Mouse (Mus musculus) stomach, embryonic 16.5 days (tissue): ENCODE results near the gene Kmt2a. TPM values are rescaled to one million over a fixed set of nuclear protein-coding genes. Genes with fewer than 3 reads are reported as not detected.

Experiments
- ATAC-seq: fragments of 200-750 bp; cut with Nextera tagmentation; 2 replicates; pipeline ENCODE4 v1.8.0; 2017; ENCODE audit warnings: moderate number of reproducible peaks, moderate TSS enrichment; ENCODE audit not compliant: insufficient read depth, low FRiP score
- H3K27ac ChIP-seq: fragments of 300-500 bp; sonication (generic); 2 replicates; pipeline ENCODE4 v1.5.1; 2014; ENCODE audit warnings: low read length
- H3K27me3 ChIP-seq: fragments of 300-500 bp; sonication (generic); 2 replicates; pipeline ENCODE4 v1.6.1; 2014; ENCODE audit warnings: low read length, control low read depth, mixed read lengths; ENCODE audit not compliant: control insufficient read depth, insufficient read depth
- H3K36me3 ChIP-seq: fragments of 300-500 bp; sonication (generic); 2 replicates; pipeline ENCODE4 v1.6.1; 2014; ENCODE audit warnings: low read length; ENCODE audit not compliant: control insufficient read depth, insufficient read depth
- H3K4me1 ChIP-seq: fragments of 300-500 bp; sonication (generic); 2 replicates; pipeline ENCODE4 v1.6.1; 2014; ENCODE audit warnings: low read length, control low read depth, mixed read lengths; ENCODE audit not compliant: control insufficient read depth, insufficient read depth
- H3K4me2 ChIP-seq: fragments of 300-500 bp; sonication (generic); 2 replicates; pipeline ENCODE4 v1.6.1; 2014; ENCODE audit warnings: low read depth, low read length, mixed read lengths
- H3K4me3 ChIP-seq: fragments of 300-500 bp; sonication (generic); replicated peaks from 2 replicates; pipeline ENCODE4 v1.5.1; 2014; ENCODE audit warnings: mild to moderate bottlenecking, low read length
- H3K9ac ChIP-seq: fragments of 300-500 bp; sonication (generic); 2 replicates; pipeline ENCODE4 v1.6.1; 2014; ENCODE audit warnings: low read length
- H3K9me3 ChIP-seq: fragments of 300-500 bp; sonication (generic); replicated peaks from 2 replicates; pipeline ENCODE4 v1.6.1; 2016; ENCODE audit warnings: low read length, control low read depth; ENCODE audit not compliant: control insufficient read depth
- WGBS: fragments of 180-500 bp; shearing (Covaris S2); extraction: QIAGEN DNeasy Blood & Tissue Kit; methylation state at CpG from one replicate; pipeline ENCODE4 v1.1.7; 2014; 5-methylcytosine and 5-hydroxymethylcytosine counted together
- polyA plus RNA-seq: library from polyadenylated mRNA; unstranded; fragments of >200 nt; fragmentation: Nextera tagmentation; extraction: Ambion mirVana; gene quantifications from 2 replicates; pipeline ENCODE4 v1.2.1, GENCODE M21; 2015

The Kmt2a gene
- polyA plus RNA-seq, 1 experiment from 2014 or later = 8.8 TPM

DNA sequence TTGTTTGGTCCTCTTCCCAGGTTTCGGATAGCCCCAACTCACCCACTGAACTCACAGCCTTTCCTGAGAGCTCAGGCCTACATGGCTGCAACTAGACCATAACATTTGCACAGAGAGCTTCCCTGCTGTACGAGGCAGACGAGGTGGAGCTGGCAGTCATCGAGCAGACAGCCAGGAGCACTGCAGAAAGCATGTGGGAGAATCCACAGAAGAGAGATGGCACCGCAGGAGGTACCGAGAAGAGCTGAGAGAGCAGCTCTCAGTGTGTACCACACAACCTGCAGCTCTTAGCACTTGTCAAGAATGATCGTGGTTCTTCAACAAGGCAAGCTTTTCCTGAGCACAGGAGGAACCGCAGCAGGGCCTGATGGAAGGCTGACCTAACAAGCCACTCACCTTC lies 66.9 kb downstream of the Kmt2a start:
- peaks cover 64% of the 10 kb centered on the region for H3K36me3 ChIP-seq
- 94% methylated on average over 8 of the region's 8 CpGs for WGBS
- no peak overlapping the region for H3K4me3 ChIP-seq
- no peak for ATAC-seq
- no peak overlapping the region for H3K4me2 ChIP-seq
- no peak overlapping the region for H3K27ac ChIP-seq
- H3K9me3 ChIP-seq = no peaks in the 10 kb centered on the region
- no peak overlapping the region for H3K9ac ChIP-seq
- H3K4me1 ChIP-seq = no peaks in the 10 kb centered on the region
- no peaks in the 10 kb centered on the region for H3K27me3 ChIP-seq

DNA sequence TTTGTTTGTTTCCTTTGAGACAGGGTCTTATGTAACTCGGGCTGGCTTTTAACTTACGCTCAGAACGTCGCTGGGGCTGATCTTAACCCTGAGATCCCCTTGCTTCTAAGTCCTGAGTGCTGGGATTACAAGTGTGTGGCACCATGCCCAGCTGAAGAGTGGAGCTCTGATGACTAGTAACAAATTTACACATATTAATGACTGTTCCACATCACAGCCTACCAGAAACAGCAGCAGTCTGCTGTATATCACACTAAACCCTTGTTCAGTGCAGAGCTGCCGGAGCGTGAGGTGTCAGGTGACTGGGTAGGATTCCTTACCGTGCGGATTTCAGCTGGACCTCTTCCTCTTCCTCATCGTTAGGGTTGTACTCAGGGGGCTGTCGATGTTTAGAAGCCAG lies 70.8 kb downstream of the Kmt2a start:
- Histone ChIP-seq H3K4me2 (no peak overlapping the region), H3K9ac (no peak overlapping the region), H3K27me3 (no peaks in the 10 kb centered on the region), H3K4me1 (no peaks in the 10 kb centered on the region), H3K27ac (no peak overlapping the region), H3K4me3 (no peak overlapping the region), H3K36me3 (peaks cover 33% of the 10 kb centered on the region), H3K9me3 (no peaks in the 10 kb centered on the region)
- no peak for ATAC-seq
- WGBS = 85% methylated on average over 10 of the region's 10 CpGs

DNA sequence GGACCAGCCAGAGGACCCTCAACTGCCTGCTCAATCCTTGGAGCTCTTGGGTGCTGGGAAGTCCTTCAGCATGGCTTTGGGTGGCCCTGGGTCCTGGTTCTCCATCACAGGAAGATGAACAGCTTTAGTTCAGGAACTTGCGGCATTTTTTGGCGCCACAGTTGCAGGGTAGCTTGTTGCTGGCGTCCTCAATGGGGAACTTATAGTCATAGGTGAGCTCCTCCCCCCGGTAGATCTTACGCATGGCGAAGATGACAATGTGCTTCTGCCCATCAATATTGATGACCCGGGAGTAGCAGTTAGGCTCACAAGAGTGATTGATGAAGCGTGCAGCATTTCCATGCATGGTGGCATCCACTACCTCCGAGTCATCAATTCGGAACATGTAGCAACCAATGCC lies 73.3 kb downstream of the Kmt2a start:
- Histone ChIP-seq H3K36me3 (peaks cover 22% of the 10 kb centered on the region), H3K9me3 (no peaks in the 10 kb centered on the region), H3K27ac (no peak overlapping the region), H3K4me1 (no peaks in the 10 kb centered on the region), H3K9ac (no peak overlapping the region), H3K27me3 (no peaks in the 10 kb centered on the region), H3K4me3 (no peak overlapping the region), H3K4me2 (no peak overlapping the region)
- ATAC-seq = no peak
- WGBS = 92% methylated on average over 10 of the region's 10 CpGs

DNA sequence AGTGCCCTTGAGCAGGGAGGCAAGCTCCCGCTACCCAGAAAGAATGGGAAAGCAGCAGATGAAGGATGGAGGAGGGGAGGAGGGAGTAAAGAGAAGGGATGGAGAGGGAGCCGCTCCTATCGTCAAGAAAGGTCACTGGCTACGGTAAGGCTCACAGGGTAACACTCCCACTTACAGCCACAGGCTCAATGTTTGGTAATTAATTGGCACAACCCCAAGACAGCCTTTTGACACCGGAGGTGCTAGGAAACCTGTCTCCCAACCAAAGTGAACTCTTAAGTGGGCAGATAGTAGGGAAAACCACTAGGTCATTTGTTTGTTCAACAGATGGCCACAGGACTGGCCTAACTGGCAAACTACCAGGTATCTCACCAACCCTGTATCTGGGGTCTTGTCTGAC lies 74.0 kb downstream of the Kmt2a start:
- H3K36me3 ChIP-seq = peaks cover 19% of the 10 kb centered on the region
- H3K4me2 ChIP-seq = no peak overlapping the region
- no peak overlapping the region for H3K9ac ChIP-seq
- H3K4me3 ChIP-seq = no peak overlapping the region
- H3K27ac ChIP-seq = no peak overlapping the region
- H3K4me1 ChIP-seq = 0 out of 2 replicates have a peak, but pooled peaks cover 3% of the 10 kb centered on the region
- WGBS = 69% methylated on average over 5 of the region's 5 CpGs
- no peak for ATAC-seq
- no peaks in the 10 kb centered on the region for H3K27me3 ChIP-seq
- H3K9me3 ChIP-seq = no peaks in the 10 kb centered on the region

DNA sequence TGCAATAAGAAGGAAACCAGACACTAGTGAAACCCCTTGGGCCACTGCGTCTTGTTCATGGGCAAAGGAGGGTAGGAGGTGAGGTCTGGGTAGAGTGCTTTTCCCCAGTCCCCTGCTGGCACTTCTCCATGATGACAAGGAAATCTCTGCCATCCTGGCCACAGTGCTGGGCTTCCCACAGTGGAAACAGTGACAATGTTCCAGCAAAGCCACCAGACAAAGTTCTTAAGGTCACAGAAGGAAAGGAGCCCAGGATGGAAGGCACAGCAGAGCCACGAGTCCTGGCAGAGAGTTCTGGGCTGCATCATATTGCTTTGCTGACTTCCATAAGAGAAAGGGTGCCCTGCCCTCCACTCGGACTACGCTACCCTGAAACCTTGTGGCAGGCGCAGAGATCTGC lies 75.6 kb downstream of the Kmt2a start:
- no peaks in the 10 kb centered on the region for H3K27me3 ChIP-seq
- no peak overlapping the region for H3K4me3 ChIP-seq
- no peak overlapping the region for H3K9ac ChIP-seq
- 91% methylated on average over 5 of the region's 5 CpGs for WGBS
- 0 out of 2 replicates have a peak, but pooled peaks cover 3% of the 10 kb centered on the region for H3K4me1 ChIP-seq
- peaks cover 13% of the 10 kb centered on the region; the same call in 1 of the 2 replicates for H3K36me3 ChIP-seq
- no peak; the same call in 1 of the 2 replicates for ATAC-seq
- H3K9me3 ChIP-seq = no peaks in the 10 kb centered on the region
- H3K4me2 ChIP-seq = no peak overlapping the region
- H3K27ac ChIP-seq = no peak overlapping the region

DNA sequence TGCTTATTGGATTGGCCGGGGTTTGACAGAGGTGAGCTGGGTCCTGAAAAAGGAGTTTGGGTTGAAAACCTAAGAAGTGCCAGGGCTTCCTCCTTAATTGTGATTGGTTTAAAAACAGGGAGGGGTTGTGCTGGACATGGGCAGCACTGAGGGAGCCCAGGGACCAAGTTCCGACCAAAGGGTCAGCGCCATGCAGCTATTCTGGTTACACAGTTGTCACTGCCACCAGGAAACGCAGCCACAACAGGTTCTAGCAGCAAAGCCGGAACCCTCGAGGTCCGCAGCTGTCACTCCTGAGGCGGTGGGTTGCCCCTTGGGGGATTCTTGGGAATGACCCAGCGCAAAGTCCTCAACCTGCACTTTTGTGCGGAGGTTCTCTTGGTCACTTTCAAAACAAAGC lies 76.4 kb downstream of the Kmt2a start:
- Histone ChIP-seq H3K9me3 (no peaks in the 10 kb centered on the region), H3K9ac (no peak overlapping the region), H3K4me1 (peaks cover 7% of the 10 kb centered on the region), H3K27me3 (no peaks in the 10 kb centered on the region), H3K27ac (no peak overlapping the region), H3K4me2 (no peak overlapping the region), H3K4me3 (no peak overlapping the region), H3K36me3 (peaks cover 5% of the 10 kb centered on the region; the same call in 1 of the 2 replicates)
- WGBS = 87% methylated on average over 10 of the region's 10 CpGs
- ATAC-seq = no peak

DNA sequence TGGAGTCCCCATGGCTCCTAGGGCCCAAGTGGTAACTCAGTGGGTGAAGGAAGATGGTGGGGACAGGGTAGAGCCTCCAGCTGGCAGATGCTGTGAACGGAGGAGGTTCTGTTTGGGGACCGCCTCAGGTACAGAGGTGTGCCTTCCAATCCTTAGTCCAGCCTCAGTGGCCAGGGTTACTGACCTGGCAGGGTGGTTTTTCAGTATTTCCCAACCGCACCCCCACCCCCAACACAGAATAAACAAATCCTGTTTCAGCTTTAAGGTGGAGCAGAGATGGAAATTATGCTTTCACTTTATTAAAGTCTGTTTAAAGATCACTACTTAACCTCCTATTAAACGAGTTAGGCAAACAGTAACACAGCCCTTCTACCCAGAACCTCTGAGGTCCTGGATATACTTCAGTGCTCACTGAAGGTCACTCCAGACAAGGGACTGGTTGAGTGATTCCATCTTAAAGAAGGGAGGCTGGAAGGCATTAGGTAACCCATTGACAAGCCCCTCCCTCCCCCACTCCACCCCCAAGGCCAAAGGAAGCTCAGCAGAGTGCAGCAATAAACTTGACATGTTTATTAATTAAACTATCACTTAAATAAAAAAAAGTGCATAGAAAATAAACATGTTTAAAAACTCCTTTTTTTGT lies 78.2 kb downstream of the Kmt2a start, which contains the start of gene Ttc36:
Gene Ttc36 (minus strand): TSS at position 265 of the 643 bp plus-strand sequence.
- 51% methylated on average over 4 of the region's 4 CpGs for WGBS
- no peak within 1 kb of the TSS for H3K4me3 ChIP-seq
- no peak within 1 kb of the TSS for H3K4me2 ChIP-seq
- H3K36me3 ChIP-seq = no peaks in the 10 kb centered on the region; the same call in 1 of the 2 replicates
- no peak for ATAC-seq
- H3K27ac ChIP-seq = peak within 1 kb of the TSS; percentile 21; the same call in 1 of the 2 replicates
- H3K9ac ChIP-seq = no peak within 1 kb of the TSS
- H3K9me3 ChIP-seq = no peaks in the 10 kb centered on the region
- peaks cover 12% of the 10 kb centered on the region for H3K4me1 ChIP-seq
- H3K27me3 ChIP-seq = no peaks in the 10 kb centered on the region

DNA sequence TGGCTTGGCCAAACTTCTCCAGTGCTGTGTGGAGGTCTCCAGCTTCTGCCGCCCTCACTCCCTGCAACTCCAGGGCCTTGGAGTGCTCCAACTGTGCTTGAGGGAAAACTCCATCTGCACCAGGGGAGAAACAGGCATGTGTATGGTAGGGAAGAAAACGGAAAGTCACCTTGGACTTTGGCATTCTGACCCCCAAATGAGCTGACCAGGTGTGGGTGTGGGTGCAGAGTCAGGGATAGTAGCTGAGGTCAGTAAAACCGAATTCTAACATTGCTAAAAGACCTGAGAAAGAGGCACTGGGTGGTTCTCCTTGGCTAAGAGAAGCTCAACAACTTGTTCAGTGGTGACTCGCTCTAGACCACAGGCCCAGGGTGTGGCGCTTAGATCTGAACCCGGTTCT lies 79.4 kb downstream of the Kmt2a start:
- 70% methylated on average over 6 of the region's 6 CpGs for WGBS
- no peak overlapping the region for H3K4me2 ChIP-seq
- H3K9me3 ChIP-seq = no peaks in the 10 kb centered on the region
- no peak overlapping the region for H3K9ac ChIP-seq
- peak overlapping the region; percentile 17; the same call in 1 of the 2 replicates for H3K27ac ChIP-seq
- no peak overlapping the region for H3K4me3 ChIP-seq
- no peak for ATAC-seq
- H3K4me1 ChIP-seq = peaks cover 12% of the 10 kb centered on the region
- no peaks in the 10 kb centered on the region for H3K27me3 ChIP-seq
- no peaks in the 10 kb centered on the region; the same call in 1 of the 2 replicates for H3K36me3 ChIP-seq

DNA sequence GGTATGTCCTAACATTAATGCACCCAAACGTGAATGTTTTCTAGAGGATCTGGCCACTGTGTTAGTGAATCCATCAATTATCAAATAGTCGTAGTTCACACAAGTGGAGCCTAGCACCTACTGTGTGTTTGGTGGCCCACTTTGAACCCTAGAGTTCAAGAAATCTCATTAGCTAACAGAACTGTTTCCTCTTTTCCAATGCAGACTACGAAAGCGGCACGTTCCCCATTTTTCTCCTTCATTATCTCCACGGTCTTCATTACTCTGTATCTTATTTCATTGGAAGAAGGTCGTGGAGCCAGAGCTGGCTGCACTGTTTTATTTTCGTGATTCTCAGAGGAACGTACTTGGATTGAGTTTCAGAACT lies 81.2 kb downstream of the Kmt2a start:
- Histone ChIP-seq H3K4me1 (peaks cover 12% of the 10 kb centered on the region), H3K4me2 (peak overlapping the region; percentile 96), H3K36me3 (no peaks in the 10 kb centered on the region), H3K27ac (peak overlapping the region; percentile 82), H3K4me3 (peak overlapping the region; percentile 70), H3K9me3 (no peaks in the 10 kb centered on the region), H3K9ac (peak overlapping the region; percentile 80; the same call in 1 of the 2 replicates), H3K27me3 (no peaks in the 10 kb centered on the region)
- ATAC-seq = no peak
- WGBS = 26% methylated on average over 9 of the region's 9 CpGs
